Mouse (Mus musculus): ENCODE measurements around the gene Gm49337. TPM values are rescaled to one million over a fixed set of nuclear protein-coding genes. Genes with fewer than 3 reads are reported as not detected.

Gene Gm49337
- polyA plus RNA-seq (2016; fragmentation: Nextera tagmentation; extraction: Ambion mirVana), result not detected in 2 replicates

DNA sequence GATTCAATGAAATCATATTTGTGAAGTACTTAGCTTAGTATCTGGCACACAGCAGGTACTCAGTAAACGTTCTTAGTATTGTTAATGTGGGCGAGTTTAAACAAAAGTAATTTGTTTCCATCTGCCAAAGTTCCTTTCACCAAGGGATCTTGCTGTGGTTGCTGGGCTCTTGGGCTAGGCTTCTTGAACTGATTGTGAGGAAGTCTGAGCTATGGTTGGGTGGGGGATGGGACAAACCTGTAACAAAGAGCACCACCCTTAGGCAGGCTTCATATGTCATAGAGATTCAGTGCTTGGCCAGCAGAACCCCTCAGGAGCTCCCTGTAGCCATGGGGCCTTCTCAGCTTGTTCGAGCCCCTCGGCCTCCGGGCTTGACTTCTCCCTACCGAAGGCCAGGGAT is at the start of gene Gm49337, which contains the start of gene 1700042G07Rik:
Gene Gm49337 (plus strand): TSS at position 313 of the 400 bp plus-strand sequence.
Gene 1700042G07Rik (plus strand): TSS at position 301 of the 400 bp plus-strand sequence.
- Histone ChIP-seq H3K9ac (no peak within 1 kb of the TSS), H3K27me3 (replicated peaks) (peaks cover 13% of the 10 kb centered on the region), H3K36me3 (no peaks in the 10 kb centered on the region), H3K4me1 (peaks cover 29% of the 10 kb centered on the region), H3K4me3 (no peak within 1 kb of the TSS), H3K9me3 (replicated peaks) (no peaks in the 10 kb centered on the region), H3K27ac (no peak within 1 kb of the TSS), H3K4me2 (no peak within 1 kb of the TSS)
- 73% methylated on average over 6 of the region's 6 CpGs for WGBS (ENCODE audit: insufficient replicate concordance)
- ATAC-seq, result no peak

DNA sequence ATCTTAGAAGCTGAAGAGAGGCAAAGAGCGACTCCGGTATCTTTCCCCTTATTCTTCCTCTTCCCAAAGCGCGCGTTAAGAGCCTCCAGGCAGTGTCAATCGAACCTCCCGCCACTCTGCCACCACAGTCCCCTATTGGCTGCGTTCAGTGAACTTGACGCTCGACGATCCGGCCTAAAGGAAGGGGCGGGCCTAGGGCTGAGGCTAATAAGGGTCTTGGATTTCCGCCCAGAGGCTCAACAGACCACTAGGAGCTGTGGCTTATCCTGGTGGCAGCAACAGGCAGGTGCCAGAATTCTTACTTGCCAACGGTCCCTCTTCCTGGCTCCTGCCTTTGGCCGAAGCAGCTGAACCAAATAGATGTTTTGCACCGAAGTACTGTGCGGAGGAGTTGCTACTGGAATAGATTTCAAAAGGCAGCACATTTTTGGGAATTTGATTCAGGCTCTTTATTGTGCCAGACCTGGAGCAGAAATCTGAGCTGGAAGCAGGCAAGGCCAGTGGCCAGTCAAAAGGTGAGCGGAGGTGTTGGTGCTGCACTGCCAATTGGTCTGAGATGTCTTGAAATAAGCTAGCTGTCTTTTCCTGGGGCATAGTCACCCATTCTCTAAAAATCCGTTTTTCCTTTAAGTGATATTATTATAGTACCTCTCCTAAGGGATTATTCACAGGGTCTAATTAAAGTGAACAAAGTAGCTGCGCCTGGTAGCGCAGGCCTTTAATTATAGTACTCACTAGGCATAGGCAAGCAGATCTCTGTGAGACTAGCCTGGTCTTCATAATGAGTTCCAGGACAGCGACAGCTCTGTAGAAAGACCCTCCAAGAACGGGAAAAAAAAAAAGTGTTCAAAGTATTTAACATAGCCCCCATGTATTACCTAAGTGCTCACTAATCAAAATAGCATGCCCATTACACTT is 49.3 kb upstream of the Gm49337 start, which contains the start of the genes Rad54l and Pomgnt1:
Gene Rad54l (minus strand): TSS at position 89 of the 918 bp plus-strand sequence.
Gene Pomgnt1 (plus strand): TSS at position 239 of the 918 bp plus-strand sequence.
- Histone ChIP-seq H3K9ac (peak within 1 kb of the TSS; percentile 77), H3K4me1 (peaks cover 36% of the 10 kb centered on the region), H3K4me3 (peak within 1 kb of the TSS; percentile 72), H3K9me3 (replicated peaks) (no peaks in the 10 kb centered on the region), H3K27ac (peak within 1 kb of the TSS; percentile 80), H3K4me2 (peak within 1 kb of the TSS; percentile 86), H3K27me3 (replicated peaks) (no peaks in the 10 kb centered on the region), H3K36me3 (peaks cover 24% of the 10 kb centered on the region)
- WGBS (ENCODE audit: insufficient replicate concordance), result 5% methylated on average over 24 of the region's 24 CpGs
- peak; percentile 96 for ATAC-seq

DNA sequence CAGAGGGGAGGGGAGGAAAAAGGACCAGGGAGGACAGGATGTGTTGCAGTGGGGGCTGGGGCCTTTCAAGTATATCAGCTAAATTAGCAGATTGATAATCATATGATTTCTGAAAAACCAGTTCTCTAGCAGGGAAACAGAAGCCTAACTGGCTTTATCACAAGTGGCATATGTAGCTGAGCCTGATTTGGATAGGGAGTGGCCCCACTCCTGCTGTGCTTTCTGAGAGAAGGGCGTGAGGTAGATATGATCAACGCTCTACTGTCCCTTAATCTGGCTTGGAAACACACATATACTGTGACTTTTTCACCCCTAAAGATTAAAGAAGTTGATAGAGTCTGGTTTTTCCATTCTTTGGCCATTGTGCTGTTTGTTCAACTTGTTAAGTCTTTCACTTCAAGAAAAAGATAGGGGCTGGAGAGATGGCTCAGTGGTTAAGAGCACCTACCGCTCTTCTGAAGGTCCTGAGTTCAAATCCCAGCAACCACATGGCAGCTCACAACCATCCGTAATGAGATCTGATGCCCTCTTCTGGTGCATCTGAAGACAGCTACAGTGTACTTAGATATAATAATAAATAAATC is 47.3 kb upstream of the Gm49337 start:
- H3K27ac ChIP-seq, result no peak overlapping the region
- no peaks in the 10 kb centered on the region for H3K9me3 ChIP-seq (replicated peaks)
- no peak overlapping the region for H3K9ac ChIP-seq
- peaks cover 36% of the 10 kb centered on the region for H3K4me1 ChIP-seq
- 54% methylated on average over 4 of the region's 4 CpGs for WGBS (ENCODE audit: insufficient replicate concordance)
- peaks cover 6% of the 10 kb centered on the region; the same call in 1 of the 2 replicates for H3K36me3 ChIP-seq
- no peaks in the 10 kb centered on the region for H3K27me3 ChIP-seq (replicated peaks)
- 0 out of 2 replicates have a peak overlapping the region, but pooled peaks have one; percentile 23 for H3K4me2 ChIP-seq
- no peak overlapping the region for H3K4me3 ChIP-seq
- peak; percentile 48 for ATAC-seq

DNA sequence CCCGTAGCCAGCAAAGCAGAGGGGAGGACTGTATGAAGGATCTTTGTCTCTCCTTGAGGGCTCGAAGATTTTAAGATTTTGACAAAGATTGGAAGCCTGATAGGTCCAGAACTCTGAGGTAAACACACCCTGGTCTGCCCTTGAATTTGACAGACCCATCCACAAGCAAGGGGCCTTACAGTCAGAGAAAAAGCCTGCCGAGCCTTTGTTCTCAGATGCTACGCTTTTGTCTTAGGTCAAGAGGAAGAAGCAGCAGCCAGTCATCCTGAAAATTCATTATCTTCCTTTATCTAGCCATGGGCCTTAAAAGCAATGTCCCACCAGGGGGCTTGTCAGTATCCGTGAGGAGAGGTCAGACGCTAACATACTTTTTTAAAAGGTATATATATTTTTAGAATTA is 45.2 kb upstream of the Gm49337 start:
- no peaks in the 10 kb centered on the region for H3K27me3 ChIP-seq (replicated peaks)
- H3K9ac ChIP-seq, result no peak overlapping the region

DNA sequence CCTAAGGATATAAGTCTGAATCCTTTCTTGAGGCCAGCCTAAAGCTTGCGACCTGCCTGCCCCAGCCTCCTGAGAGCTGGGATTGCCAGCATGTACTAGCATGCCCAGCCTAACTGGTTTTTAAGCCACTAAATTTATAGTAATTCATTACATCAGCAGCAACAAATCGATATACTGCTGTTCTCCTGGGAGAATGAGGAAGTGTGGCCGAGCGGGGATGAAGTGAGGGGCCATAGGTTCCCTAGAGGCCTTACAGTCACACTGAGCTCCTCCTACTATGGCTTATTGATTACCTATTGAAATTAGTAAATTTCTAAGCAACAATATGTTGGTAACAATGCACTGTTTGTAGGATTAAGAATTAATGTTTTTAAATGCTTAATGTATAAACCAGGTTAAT is 40.1 kb upstream of the Gm49337 start:
- Histone ChIP-seq H3K27ac (no peak overlapping the region), H3K9ac (no peak overlapping the region), H3K4me2 (no peak overlapping the region), H3K4me3 (no peak overlapping the region), H3K27me3 (replicated peaks) (no peaks in the 10 kb centered on the region), H3K4me1 (no peaks in the 10 kb centered on the region), H3K9me3 (replicated peaks) (no peaks in the 10 kb centered on the region), H3K36me3 (peaks cover 5% of the 10 kb centered on the region; the same call in 1 of the 2 replicates)
- no peak for ATAC-seq
- WGBS (ENCODE audit: insufficient replicate concordance), result 48% methylated on average over 4 of the region's 4 CpGs

More for the DNA sequence above, 45.2 kb upstream of the Gm49337 start:
- peaks cover 22% of the 10 kb centered on the region for H3K4me1 ChIP-seq
- no peaks in the 10 kb centered on the region for H3K9me3 ChIP-seq (replicated peaks)
- no peak overlapping the region for H3K4me3 ChIP-seq
- peaks cover 5% of the 10 kb centered on the region; the same call in 1 of the 2 replicates for H3K36me3 ChIP-seq
- WGBS (ENCODE audit: insufficient replicate concordance), result 73% methylated on average over 6 of the region's 6 CpGs
- H3K27ac ChIP-seq, result no peak overlapping the region
- H3K4me2 ChIP-seq, result no peak overlapping the region
- ATAC-seq, result no peak

DNA sequence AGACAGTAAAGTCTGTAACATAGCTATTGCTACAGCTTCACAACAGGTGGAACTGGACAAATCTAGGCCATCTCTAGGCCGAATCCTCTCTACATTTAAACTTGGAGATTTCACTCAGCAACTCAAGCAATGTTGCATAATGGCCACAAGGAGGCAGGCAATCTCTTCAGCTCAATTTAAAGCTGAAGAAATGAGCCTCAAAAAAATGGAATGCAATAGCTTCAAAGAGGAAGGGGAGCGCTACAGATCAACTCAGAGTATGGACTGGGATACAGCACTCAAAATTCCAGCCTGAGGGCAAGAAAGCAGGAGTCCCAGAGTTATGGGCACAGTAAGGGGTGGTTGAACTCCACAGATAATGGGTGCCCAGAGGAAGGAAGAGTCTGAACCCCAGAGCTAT is 38.2 kb upstream of the Gm49337 start:
- Histone ChIP-seq H3K36me3 (peaks cover 5% of the 10 kb centered on the region; the same call in 1 of the 2 replicates), H3K27ac (no peak overlapping the region), H3K27me3 (replicated peaks) (no peaks in the 10 kb centered on the region), H3K4me2 (no peak overlapping the region), H3K9ac (no peak overlapping the region), H3K4me1 (no peaks in the 10 kb centered on the region), H3K9me3 (replicated peaks) (no peaks in the 10 kb centered on the region), H3K4me3 (no peak overlapping the region)
- 51% methylated on average over 2 of the region's 2 CpGs for WGBS (ENCODE audit: insufficient replicate concordance)
- ATAC-seq, result no peak

DNA sequence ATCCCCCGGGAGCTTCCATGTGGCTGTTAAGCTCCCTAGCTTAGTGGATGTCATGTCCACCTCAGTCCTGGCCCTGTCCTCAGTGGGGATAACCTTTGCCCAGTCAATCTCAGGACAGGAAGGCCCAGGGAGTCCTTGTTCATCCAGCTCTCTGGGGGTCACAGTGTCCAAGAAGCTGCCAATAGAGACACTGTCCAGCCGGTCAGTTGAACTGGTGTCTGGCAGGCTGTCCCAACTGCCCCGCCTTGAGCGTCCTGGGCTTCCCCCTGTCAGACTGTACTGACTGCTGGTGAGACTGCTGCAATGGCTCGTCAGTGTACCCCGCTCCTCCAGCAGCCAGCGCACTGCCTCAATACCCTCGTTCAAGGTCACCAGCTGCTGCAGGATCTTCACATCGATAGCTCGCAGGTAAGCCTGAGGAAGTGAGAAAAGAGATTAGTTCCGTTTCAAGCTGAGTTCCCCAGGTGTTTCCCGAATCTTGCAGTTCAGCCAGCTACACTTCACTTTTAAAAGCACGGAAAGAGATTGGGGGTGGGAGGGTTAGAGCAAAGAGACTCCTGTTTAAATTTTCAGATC is 35.7 kb upstream of the Gm49337 start:
- Histone ChIP-seq H3K4me2 (no peak overlapping the region), H3K36me3 (no peaks in the 10 kb centered on the region), H3K4me1 (no peaks in the 10 kb centered on the region), H3K9ac (no peak overlapping the region), H3K9me3 (replicated peaks) (no peaks in the 10 kb centered on the region), H3K4me3 (no peak overlapping the region), H3K27ac (no peak overlapping the region), H3K27me3 (replicated peaks) (peaks cover 23% of the 10 kb centered on the region)
- 48% methylated on average over 13 of the region's 13 CpGs for WGBS (ENCODE audit: insufficient replicate concordance)
- no peak for ATAC-seq

DNA sequence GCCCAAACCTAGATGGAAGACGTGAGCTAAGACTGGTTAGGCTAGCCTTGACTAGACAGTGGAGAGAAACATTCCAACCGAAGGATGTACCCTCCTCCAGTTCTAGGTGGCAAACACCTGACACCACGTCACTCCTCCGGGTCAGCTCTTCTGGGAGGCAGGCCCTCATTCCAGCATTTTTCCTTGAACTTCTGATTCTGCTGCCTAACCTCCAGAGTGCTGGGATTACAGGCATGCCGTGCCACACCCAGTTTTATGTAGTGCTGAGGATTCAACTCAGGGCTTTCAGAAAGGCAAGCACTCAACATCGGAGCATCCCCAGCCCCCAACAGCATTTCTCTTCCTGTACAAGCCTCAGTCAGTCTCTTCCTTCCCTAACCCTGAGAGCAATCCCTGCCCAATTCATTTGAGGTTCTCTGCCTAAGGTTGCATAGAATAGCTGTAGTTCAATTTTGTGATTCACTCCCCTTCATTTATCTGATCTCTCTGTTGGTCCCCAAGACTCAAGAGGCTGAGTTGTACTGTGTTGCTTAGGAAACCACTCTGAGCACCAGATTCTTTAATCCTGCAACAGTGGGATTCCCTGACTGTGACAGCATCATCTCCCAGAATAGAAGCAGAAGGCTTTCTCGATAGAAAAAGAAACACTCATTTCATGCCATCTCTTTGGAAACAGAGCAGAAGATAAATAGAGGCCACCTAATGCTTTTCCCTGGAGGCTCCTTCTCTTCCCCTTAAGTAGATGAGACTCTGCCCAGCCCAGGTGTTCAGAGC is 32.2 kb upstream of the Gm49337 start:
- Histone ChIP-seq H3K36me3 (no peaks in the 10 kb centered on the region), H3K9me3 (replicated peaks) (no peaks in the 10 kb centered on the region), H3K27me3 (replicated peaks) (peaks cover 55% of the 10 kb centered on the region), H3K27ac (no peak overlapping the region), H3K4me3 (no peak overlapping the region), H3K4me1 (peaks cover 12% of the 10 kb centered on the region), H3K4me2 (no peak overlapping the region), H3K9ac (no peak overlapping the region)
- no peak for ATAC-seq
- 62% methylated on average over 7 of the region's 7 CpGs for WGBS (ENCODE audit: insufficient replicate concordance)

DNA sequence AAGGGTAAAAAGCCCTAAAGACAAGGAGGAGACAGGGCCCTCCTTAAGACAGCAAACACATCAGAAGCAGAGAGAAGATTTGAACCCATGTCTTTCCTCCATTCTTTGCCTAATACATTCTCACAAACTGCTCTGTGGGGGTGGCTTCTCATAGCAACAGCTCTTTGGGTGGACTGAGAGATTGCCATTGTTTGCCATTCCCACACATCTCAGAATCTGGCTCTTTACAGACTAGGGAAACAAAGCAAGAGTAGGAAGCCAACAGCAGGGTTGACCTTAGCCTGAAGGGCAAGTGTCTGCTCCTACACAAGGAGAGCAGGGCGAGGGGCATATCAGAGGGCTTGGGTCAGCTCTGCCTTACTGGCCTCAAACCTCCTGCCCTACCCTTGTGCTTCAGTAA is 31.4 kb upstream of the Gm49337 start:
- Histone ChIP-seq H3K36me3 (no peaks in the 10 kb centered on the region), H3K4me2 (no peak overlapping the region), H3K27ac (no peak overlapping the region), H3K4me3 (no peak overlapping the region), H3K9me3 (replicated peaks) (no peaks in the 10 kb centered on the region), H3K9ac (no peak overlapping the region), H3K4me1 (peaks cover 12% of the 10 kb centered on the region), H3K27me3 (replicated peaks) (peaks cover 55% of the 10 kb centered on the region)
- ATAC-seq, result no peak
- WGBS (ENCODE audit: insufficient replicate concordance), result 42% methylated on average over 1 of the region's 1 CpGs

DNA sequence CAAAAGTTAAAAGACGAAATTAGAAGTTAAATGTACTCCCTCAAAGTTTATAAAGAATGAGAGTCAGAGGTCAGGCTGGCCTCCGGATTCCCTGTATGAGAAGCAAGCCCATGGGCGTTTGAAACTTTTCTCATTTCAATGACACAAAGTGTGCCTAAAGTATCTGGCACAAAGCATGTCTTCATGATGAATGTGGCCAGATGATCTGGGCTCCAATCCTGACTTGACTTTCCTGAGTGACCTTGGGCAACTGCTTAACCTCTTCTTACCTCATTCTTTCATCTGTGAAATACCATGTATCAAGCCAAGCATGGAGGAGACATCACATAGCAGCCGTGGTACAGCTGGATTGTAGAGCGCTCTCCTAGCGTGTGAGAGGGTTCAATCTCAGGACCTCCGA is 30.9 kb upstream of the Gm49337 start:
- 0 out of 2 replicates have a peak, but pooled peaks cover 2% of the 10 kb centered on the region for H3K9me3 ChIP-seq (replicated peaks)
- H3K4me3 ChIP-seq, result no peak overlapping the region
- no peak overlapping the region for H3K27ac ChIP-seq
- ATAC-seq, result no peak
- no peak overlapping the region for H3K9ac ChIP-seq
- peaks cover 55% of the 10 kb centered on the region for H3K27me3 ChIP-seq (replicated peaks)
- no peaks in the 10 kb centered on the region for H3K36me3 ChIP-seq
- H3K4me1 ChIP-seq, result peaks cover 12% of the 10 kb centered on the region
- H3K4me2 ChIP-seq, result no peak overlapping the region
- 67% methylated on average over 7 of the region's 7 CpGs for WGBS (ENCODE audit: insufficient replicate concordance)

DNA sequence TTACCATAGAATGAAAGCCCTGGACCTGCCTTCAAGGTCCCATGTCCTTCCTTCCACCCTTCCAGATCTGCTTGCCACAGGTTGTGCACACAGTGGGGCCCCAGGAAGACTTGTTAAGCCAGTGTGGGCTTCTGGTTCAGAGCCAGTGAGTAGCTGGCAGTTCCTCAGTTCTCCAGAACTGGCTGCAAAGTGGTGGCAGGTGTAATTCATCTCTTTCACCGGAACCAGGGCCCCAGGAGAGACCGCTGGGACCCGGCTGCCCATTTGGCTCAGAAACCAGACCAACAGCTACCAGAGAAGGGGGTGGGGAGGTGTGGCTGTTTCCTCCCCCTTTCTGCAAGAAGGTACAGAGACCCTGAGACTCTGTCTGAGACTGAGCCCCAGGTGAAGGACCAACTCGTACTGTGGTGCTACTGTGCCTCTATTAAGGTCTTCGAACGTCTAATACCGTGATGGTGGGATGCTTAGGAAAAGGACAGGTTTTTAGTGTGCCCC is 29.8 kb upstream of the Gm49337 start:
- WGBS (ENCODE audit: insufficient replicate concordance), result 15% methylated on average over 7 of the region's 7 CpGs
- Histone ChIP-seq H3K9me3 (replicated peaks) (0 out of 2 replicates have a peak, but pooled peaks cover 3% of the 10 kb centered on the region), H3K4me2 (peak overlapping the region; percentile 82), H3K27me3 (replicated peaks) (peaks cover 55% of the 10 kb centered on the region), H3K9ac (no peak overlapping the region), H3K36me3 (no peaks in the 10 kb centered on the region), H3K4me3 (no peak overlapping the region), H3K4me1 (peaks cover 12% of the 10 kb centered on the region), H3K27ac (no peak overlapping the region)
- ATAC-seq, result no peak

Measured in liver, embryonic 12.5 days (tissue).